Mouse (Mus musculus) neutrophil, adult 59 days (primary cell): ENCODE measurements around the gene Ak8. TPM values are rescaled to one million over a fixed set of nuclear protein-coding genes. Genes with fewer than 3 reads are reported as not detected.

Experiments used
- total RNA-seq, 2 experiments: library from RNA; stranded (reverse); gene quantifications; 1 replicate in 1 of 2; 2 replicates in 1 of 2; pipeline ENCODE4 v1.2.4; 2023

Ak8 gene
- 1 to 10 TPM; 4.6 to 5.4 TPM for total RNA-seq

GRCm38 (mm10) chr2:28699361-28700335, at the start of gene Ak8, which contains the start of gene Spaca9:
Gene Ak8, plus strand, starts transcription at chr2:28700164.
Gene Spaca9, minus strand, starts transcription at chr2:28699727.

DNA sequence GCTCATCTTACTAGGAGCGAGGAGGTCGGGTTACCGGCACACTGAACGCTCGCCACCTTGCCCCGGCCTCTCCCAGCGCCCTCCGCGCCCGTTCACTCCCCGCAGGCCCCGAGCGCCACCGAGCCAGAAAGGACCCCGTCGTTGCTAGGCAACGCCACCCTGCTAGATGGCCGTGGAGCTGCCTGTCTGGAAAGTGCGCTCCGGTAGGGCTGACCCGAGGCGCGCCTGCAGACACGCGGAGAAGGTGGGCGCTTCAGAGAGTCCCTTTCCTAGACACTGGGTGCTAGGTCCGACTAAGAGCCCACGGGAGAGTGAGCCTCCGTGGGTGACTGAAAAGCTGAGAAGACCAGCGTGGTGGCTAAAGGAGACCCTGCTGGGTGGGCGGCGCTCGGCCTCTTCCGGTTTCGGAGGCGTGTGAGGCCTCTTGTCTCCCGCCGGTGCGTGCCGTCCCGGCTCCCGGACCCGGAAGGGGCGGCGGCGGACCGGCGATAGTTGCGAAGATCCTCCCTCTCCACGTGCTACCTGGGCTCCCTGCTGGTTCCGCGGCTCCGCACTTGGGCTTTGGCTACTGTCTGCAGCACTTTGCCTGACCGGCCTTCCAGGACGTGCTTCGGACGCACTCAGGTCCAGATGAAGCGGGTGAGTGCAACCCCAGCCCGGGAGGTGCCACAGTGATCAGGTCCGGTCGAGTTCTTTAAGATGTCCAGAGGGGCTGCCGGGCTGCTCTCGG, 140.4 kb downstream of the Ak8 start, which contains the start of the genes Gtf3c4 and Ddx31:
Gene Gtf3c4, minus strand, starts transcription at position 139 of the 730 bp plus-strand sequence.
Gene Ddx31, plus strand, starts transcription at position 185 of the 730 bp plus-strand sequence.

Other genes with a start within 250 kb of the Ak8 start
- gene 1700007K13Rik, start 233.8 kb upstream of the Ak8 start, total RNA-seq = not detected
- gene Mrps2, start 232.1 kb upstream of the Ak8 start, total RNA-seq = 10 to 100 TPM; 13.7 to 16.0 TPM
- gene Gbgt1, start 203.3 kb upstream of the Ak8 start, total RNA-seq = 10 to 100 TPM in 1 of 2 experiments, 1 to 10 TPM in 1; 7.7 to 11.8 TPM
- 1 to 10 TPM; 1.9 to 4.1 TPM for gene Gm10134, start 194.1 kb upstream of the Ak8 start, total RNA-seq
- gene Ralgds, start 187.0 kb upstream of the Ak8 start, total RNA-seq = 10 to 100 TPM; 19.7 to 27.9 TPM
- gene Cel, start 136.8 kb upstream of the Ak8 start, total RNA-seq = not detected
- gene Gtf3c5, start 116.4 kb upstream of the Ak8 start, total RNA-seq = 10 to 100 TPM; 14.7 to 15.2 TPM
- 10 to 100 TPM in 1 of 2 experiments, 1 to 10 TPM in 1; 4.3 to 15.3 TPM for gene Gfi1b, start 78.2 kb upstream of the Ak8 start, total RNA-seq
- gene Tsc1, start 58.9 kb upstream of the Ak8 start, total RNA-seq = 10 to 100 TPM; 13.3 to 18.2 TPM
- gene Spaca9, start 437 bp upstream of the Ak8 start, total RNA-seq = 10 to 100 TPM; 20.1 to 23.1 TPM
- 1 to 10 TPM; 8.6 to 9.9 TPM for gene Gtf3c4, start 140.2 kb downstream of the Ak8 start, total RNA-seq
- gene Ddx31, start 140.2 kb downstream of the Ak8 start, total RNA-seq = 1 to 10 TPM; 7.4 to 8.2 TPM
- not detected for gene Barhl1, start 216.5 kb downstream of the Ak8 start, total RNA-seq